ENCODE assay signal across 28 mouse cellular contexts in the genomic region with DNA sequence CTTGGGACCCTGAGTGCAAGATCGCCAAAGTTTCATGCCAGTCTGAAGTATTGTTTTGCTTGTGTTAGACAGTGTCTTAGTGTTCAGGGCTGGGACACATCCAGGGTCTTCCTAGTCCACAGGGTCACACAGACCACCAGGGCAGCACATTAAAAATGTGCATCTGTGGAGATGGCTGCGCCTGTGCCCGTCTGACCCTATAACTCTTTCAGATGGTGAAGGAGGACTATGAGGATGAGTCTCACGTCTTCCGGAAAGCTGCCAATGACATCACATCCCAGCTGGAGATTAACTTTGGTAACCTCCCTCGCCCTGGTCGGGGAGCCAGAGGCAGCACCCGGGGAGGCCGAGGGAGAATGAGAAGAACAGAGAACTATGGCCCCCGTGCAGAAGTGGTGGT.
"Had no signal": no experiment of that assay in that cellular context is flagged by ENCODE, and none has a peak within 500 bp of the region (broad histone marks: within the 10 kb centered on the region; RNA-seq: fewer than 3 reads in every experiment).

No protein-coding gene starts in this region.

- H3K27me3 ChIP-seq: embryonic facial prominence, embryonic 12.5 days; embryonic facial prominence, embryonic 13.5 days; embryonic facial prominence, embryonic 15.5 days; forebrain, embryonic 12.5 days; forebrain, embryonic 13.5 days; forebrain, embryonic 15.5 days had no signal

- DNase-seq: cerebellum, adult 18-20 months; cerebellum, adult 2 months; cerebellum, adult 8-10 months; cerebellum, adult 9-10 months; cerebellum, adult 9-11 months; cerebellum, postnatal 10 days; cerebellum, postnatal 14 days; cerebellum, postnatal 25 days; cerebellum, postnatal 36 days; embryo, embryonic 11 days; forebrain, postnatal 0 days; gastrocnemius, postnatal 14 days; gastrocnemius, postnatal 25 days; gastrocnemius, postnatal 36 days; heart, adult 2 months had no signal

- H3K9ac ChIP-seq: embryonic facial prominence, embryonic 12.5 days; embryonic facial prominence, embryonic 13.5 days; embryonic facial prominence, embryonic 15.5 days; forebrain, embryonic 12.5 days; forebrain, embryonic 13.5 days; forebrain, embryonic 15.5 days; forebrain, postnatal 0 days had no signal

- ATAC-seq: forebrain, embryonic 13.5 days; forebrain, embryonic 14.5 days; forebrain, embryonic 15.5 days; forebrain, embryonic 16.5 days; forebrain, postnatal 0 days had no signal

- H3K9me3 ChIP-seq: embryonic facial prominence, embryonic 10.5 days; embryonic facial prominence, embryonic 12.5 days; embryonic facial prominence, embryonic 13.5 days; embryonic facial prominence, embryonic 15.5 days; forebrain, embryonic 10.5 days; forebrain, embryonic 12.5 days; forebrain, embryonic 13.5 days; forebrain, embryonic 15.5 days; heart, embryonic 10.5 days had no signal

- H3K4me1 ChIP-seq: embryonic facial prominence, embryonic 10.5 days; embryonic facial prominence, embryonic 12.5 days; embryonic facial prominence, embryonic 13.5 days; embryonic facial prominence, embryonic 15.5 days; forebrain, embryonic 10.5 days; forebrain, embryonic 15.5 days had no signal

- H3K4me2 ChIP-seq: embryonic facial prominence, embryonic 12.5 days; embryonic facial prominence, embryonic 13.5 days; embryonic facial prominence, embryonic 15.5 days; forebrain, embryonic 12.5 days; forebrain, embryonic 13.5 days; forebrain, embryonic 15.5 days; heart, embryonic 11.5 days had no signal

- H3K4me3 ChIP-seq: embryonic facial prominence, embryonic 10.5 days; embryonic facial prominence, embryonic 12.5 days; embryonic facial prominence, embryonic 13.5 days; embryonic facial prominence, embryonic 15.5 days; erythroblast, embryonic 14.5 days; forebrain, embryonic 10.5 days; forebrain, embryonic 12.5 days; forebrain, embryonic 13.5 days; forebrain, embryonic 15.5 days; heart, adult 2 months; heart, embryonic 10.5 days had no signal

- H3K27ac ChIP-seq: embryonic facial prominence, embryonic 10.5 days; embryonic facial prominence, embryonic 12.5 days; embryonic facial prominence, embryonic 13.5 days; embryonic facial prominence, embryonic 15.5 days; forebrain, embryonic 10.5 days; forebrain, embryonic 12.5 days; forebrain, embryonic 13.5 days; forebrain, embryonic 15.5 days; heart, adult 2 months; heart, embryonic 10.5 days had no signal

- H3K36me3 ChIP-seq: forebrain, embryonic 15.5 days had no signal
